Mouse (Mus musculus): Measurements from ENCODE around the gene Ninj2. TPM values are rescaled to one million over a fixed set of nuclear protein-coding genes. Genes with fewer than 3 reads are reported as not detected.

Gene Ninj2
- total and polyA plus RNA-seq, 3 experiments: 0.08 TPM; not detected in 2

GRCm38 (mm10) chr6:120126456-120126855 lies 33.3 kb downstream of the Ninj2 start:
- no peak overlapping the region for H3K27ac ChIP-seq (ENCODE audit: control insufficient read depth, low read depth, low read length)
- no peaks in the 10 kb centered on the region for H3K27me3 ChIP-seq (ENCODE audit: control insufficient read depth in 1 of 2, insufficient read depth in 2 of 2, low read length in 2 of 2)
- H3K36me3 ChIP-seq (ENCODE audit: control insufficient read depth in 1 of 2, insufficient read depth in 2 of 2, low read length in 2 of 2): no peaks in the 10 kb centered on the region
- no peak for DNase-seq (ENCODE audit: low read depth, low spot score)
- H3K9me3 ChIP-seq (replicated peaks; ENCODE audit: insufficient read depth, low read length): no peaks in the 10 kb centered on the region
- no peaks in the 10 kb centered on the region for H3K79me2 ChIP-seq (ENCODE audit: control insufficient read depth, insufficient read depth, low read length, poor library complexity)
- no peak overlapping the region for H3K4me3 ChIP-seq (ENCODE audit: control insufficient read depth in 1 of 2, insufficient read depth in 1 of 2, low read depth in 2 of 2, low read length in 2 of 2)
- H3K4me1 ChIP-seq (ENCODE audit: control insufficient read depth in 1 of 2, insufficient read depth in 2 of 2, low read length in 2 of 2): no peaks in the 10 kb centered on the region
- TF ChIP-seq RAD21 (IDR thresholded peaks at IDR 0.05; ENCODE audit: low read depth, low read length) (no peak), ZNF384 (IDR thresholded peaks at IDR 0.05; ENCODE audit: low read depth, low read length) (no peak)
- no peak overlapping the region for H3K9ac ChIP-seq (ENCODE audit: control insufficient read depth, low read depth, low read length, poor library complexity, severe bottlenecking)

GRCm38 (mm10) chr6:120127321-120127720 lies 34.2 kb downstream of the Ninj2 start:
- TF ChIP-seq NRF1 (IDR thresholded peaks at IDR 0.05; ENCODE audit: insufficient read depth, low read depth, low read length, poor library complexity, severe bottlenecking): no peak
- no peak for TF ChIP-seq SMC3 (IDR thresholded peaks at IDR 0.05; ENCODE audit: low read depth, low read length)
- TF ChIP-seq ZNF384 (IDR thresholded peaks at IDR 0.05; ENCODE audit: low read depth, low read length): no peak
- Histone ChIP-seq H3K27ac (ENCODE audit: control insufficient read depth, low read depth, low read length) (no peak overlapping the region), H3K4me1 (ENCODE audit: control insufficient read depth in 1 of 2, insufficient read depth in 2 of 2, low read length in 2 of 2) (no peaks in the 10 kb centered on the region), H3K9me3 (replicated peaks; ENCODE audit: insufficient read depth, low read length) (no peaks in the 10 kb centered on the region), H3K36me3 (ENCODE audit: control insufficient read depth in 1 of 2, insufficient read depth in 2 of 2, low read length in 2 of 2) (no peaks in the 10 kb centered on the region), H3K27me3 (ENCODE audit: control insufficient read depth in 1 of 2, insufficient read depth in 2 of 2, low read length in 2 of 2) (no peaks in the 10 kb centered on the region), H3K79me2 (ENCODE audit: control insufficient read depth, insufficient read depth, low read length, poor library complexity) (no peaks in the 10 kb centered on the region), H3K4me3 (ENCODE audit: control insufficient read depth in 1 of 2, insufficient read depth in 1 of 2, low read depth in 2 of 2, low read length in 2 of 2) (no peak overlapping the region), H3K9ac (ENCODE audit: control insufficient read depth, low read depth, low read length, poor library complexity, severe bottlenecking) (no peak overlapping the region)
- DNase-seq (ENCODE audit: low read depth, low spot score): no peak

GRCm38 (mm10) chr6:120134748-120135147 lies 41.6 kb downstream of the Ninj2 start:
- Histone ChIP-seq H3K27ac (ENCODE audit: control insufficient read depth, low read depth, low read length) (no peak overlapping the region), H3K4me3 (ENCODE audit: control insufficient read depth in 1 of 2, insufficient read depth in 1 of 2, low read depth in 2 of 2, low read length in 2 of 2) (no peak overlapping the region), H3K9ac (ENCODE audit: control insufficient read depth, low read depth, low read length, poor library complexity, severe bottlenecking) (no peak overlapping the region), H3K79me2 (ENCODE audit: control insufficient read depth, insufficient read depth, low read length, poor library complexity) (no peaks in the 10 kb centered on the region), H3K4me1 (ENCODE audit: control insufficient read depth in 1 of 2, insufficient read depth in 2 of 2, low read length in 2 of 2) (no peaks in the 10 kb centered on the region), H3K36me3 (ENCODE audit: control insufficient read depth in 1 of 2, insufficient read depth in 2 of 2, low read length in 2 of 2) (no peaks in the 10 kb centered on the region), H3K27me3 (ENCODE audit: control insufficient read depth in 1 of 2, insufficient read depth in 2 of 2, low read length in 2 of 2) (no peaks in the 10 kb centered on the region), H3K9me3 (replicated peaks; ENCODE audit: insufficient read depth, low read length) (no peaks in the 10 kb centered on the region)
- TF ChIP-seq TBP (IDR thresholded peaks at IDR 0.05; ENCODE audit: low read depth, low read length): no peak
- TF ChIP-seq JUND (IDR thresholded peaks at IDR 0.05; ENCODE audit: low read depth, low read length): no peak
- TF ChIP-seq MAFK (IDR thresholded peaks at IDR 0.05; ENCODE audit: borderline replicate concordance, low read depth, low read length): no peak
- no peak for TF ChIP-seq GATA1 (IDR thresholded peaks at IDR 0.05; ENCODE audit: low read depth, low read length)
- no peak for TF ChIP-seq MEF2A (IDR thresholded peaks at IDR 0.05; ENCODE audit: extremely low read depth, insufficient replicate concordance, low read depth, low read length, poor library complexity, severe bottlenecking)
- TF ChIP-seq POLR2A (IDR thresholded peaks at IDR 0.05; ENCODE audit: control insufficient read depth in 1 of 2, insufficient read depth in 1 of 2, low read depth in 1 of 2, low read length in 2 of 2, poor library complexity in 1 of 2): no peak
- TF ChIP-seq ZC3H11A (IDR thresholded peaks at IDR 0.05; ENCODE audit: low read depth, low read length): no peak
- no peak for TF ChIP-seq ZMIZ1 (IDR thresholded peaks at IDR 0.05; ENCODE audit: low read depth, low read length)
- TF ChIP-seq USF2 (IDR thresholded peaks at IDR 0.05; ENCODE audit: borderline replicate concordance in 1 of 2, insufficient read depth in 1 of 2, low read depth in 1 of 2, low read length in 2 of 2): no peak
- no peak for TF ChIP-seq BHLHE40 (IDR thresholded peaks at IDR 0.05; ENCODE audit: borderline replicate concordance, low read depth, low read length)
- no peak for DNase-seq (ENCODE audit: low read depth, low spot score)

Measured in MEL (cell line).